Mouse (Mus musculus): Measurements from ENCODE around the gene Rnaseh2b. TPM values are rescaled to one million over a fixed set of nuclear protein-coding genes. Genes with fewer than 3 reads are reported as not detected.

Gene Rnaseh2b
- total RNA-seq, 2 experiments from 2014 or later: 13.3 to 17.5 TPM

Other genes with a start within 250 kb of the Rnaseh2b start
- not detected for gene Dleu7, start 458 bp downstream of the Rnaseh2b start, total RNA-seq (2021)
- gene Gucy1b2, start 163.7 kb downstream of the Rnaseh2b start, total RNA-seq (2021): 1 to 10 TPM in 1 of 2 experiments, under 1 TPM in 1; 0.60 to 1.1 TPM

Data from adrenal gland, postnatal 36 days (tissue).